Mouse (Mus musculus): ENCODE measurements around the gene Fam161a.
A peak's percentile ranks its signal among the peaks of the same experiment; 100 is the strongest.
"Not testable (repeated sequence)": the region's sequence is repeated elsewhere in the genome, so short reads cannot be mapped to it uniquely, and the experiment has no call there.

Fam161a gene

GRCm38 (mm10) chr11:23049642-23050041 is 42.3 kb downstream of the Fam161a start:
- no peak for DNase-seq (ENCODE audit: low spot score in 2 of 2)

GRCm38 (mm10) chr11:23052353-23052752 is 45.0 kb downstream of the Fam161a start:
- DNase-seq (ENCODE audit: low spot score in 2 of 2), result no peak

GRCm38 (mm10) chr11:23063153-23063552 is 55.8 kb downstream of the Fam161a start:
- DNase-seq (ENCODE audit: low spot score in 2 of 2), result no peak

GRCm38 (mm10) chr11:23063857-23064256 is 56.5 kb downstream of the Fam161a start:
- DNase-seq (ENCODE audit: low spot score in 2 of 2), result no peak

- not testable (repeated sequence) for DNase-seq (ENCODE audit: low spot score in 2 of 2)
These were observed 56.9 kb downstream of the Fam161a start for GRCm38 (mm10) chr11:23064276-23064675.

GRCm38 (mm10) chr11:23065167-23065668 is 57.9 kb downstream of the Fam161a start:
- no peak for DNase-seq (ENCODE audit: low spot score in 2 of 2)

GRCm38 (mm10) chr11:23067395-23068136 is 60.2 kb downstream of the Fam161a start:
- peak; percentile 74 to 76 for DNase-seq (ENCODE audit: low spot score in 2 of 2)

GRCm38 (mm10) chr11:23068201-23068600 is 60.9 kb downstream of the Fam161a start:
- DNase-seq (ENCODE audit: low spot score in 2 of 2), result no peak

- DNase-seq (ENCODE audit: low spot score in 2 of 2), result not testable (repeated sequence)
These were observed 61.7 kb downstream of the Fam161a start for GRCm38 (mm10) chr11:23068986-23069385.

- DNase-seq (ENCODE audit: low spot score in 2 of 2), result no peak
These were observed 67.5 kb downstream of the Fam161a start for GRCm38 (mm10) chr11:23074841-23075240.

GRCm38 (mm10) chr11:23078541-23078940 is 71.2 kb downstream of the Fam161a start:
- DNase-seq (ENCODE audit: low spot score in 2 of 2), result no peak

All from natural killer cell, adult 2 months (primary cell).